Mouse (Mus musculus) heart, adult 8-10 months (tissue): Measurements from ENCODE around the gene Icam2. TPM values are rescaled to one million over a fixed set of nuclear protein-coding genes. Genes with fewer than 3 reads are reported as not detected.
A peak's percentile ranks its signal among the peaks of the same experiment; 100 is the strongest.

Experiments used
- DNase-seq: peaks from one replicate; pipeline ENCODE4 v3.0.0; 2022; ENCODE audit warnings: low spot score
- total RNA-seq, 4 experiments: library from RNA; stranded (reverse); gene quantifications; 2 replicates each; pipeline ENCODE4 v1.2.4; 2022

The Icam2 gene
- total RNA-seq, 4 experiments from 2014 or later, result 15.6 to 28.2 (median 21.5) TPM

GRCm38 (mm10) chr11:106391546-106392188 is 3.8 kb upstream of the Icam2 start:
- peak; percentile 81 for DNase-seq

GRCm38 (mm10) chr11:106390757-106391156 is 2.9 kb upstream of the Icam2 start:
- no peak for DNase-seq

- DNase-seq, result peak; percentile 28
Measured at GRCm38 (mm10) chr11:106389611-106390010, 1.7 kb upstream of the Icam2 start.

GRCm38 (mm10) chr11:106387020-106387419 is 855 bp downstream of the Icam2 start:
- DNase-seq, result no peak

DNA sequence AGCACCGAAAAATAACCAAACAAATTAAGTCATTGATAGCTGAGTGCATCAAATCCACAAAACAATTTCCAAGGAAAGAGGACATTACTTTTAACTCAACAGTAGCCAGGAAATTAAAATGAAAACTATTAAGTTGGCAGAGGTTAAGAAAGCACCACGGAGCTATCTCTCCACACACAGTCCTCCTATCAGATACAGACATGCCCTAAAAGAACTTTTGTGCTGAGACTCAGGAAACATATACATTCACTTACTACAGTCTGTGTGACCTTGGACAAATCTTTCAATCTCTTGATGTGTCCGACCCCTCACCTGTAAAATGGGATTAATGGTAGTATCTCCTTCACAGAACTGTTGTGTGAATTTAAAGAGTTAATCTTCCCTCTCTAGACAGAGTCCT is 1.5 kb downstream of the Icam2 start:
- no peak for DNase-seq

GRCm38 (mm10) chr11:106383051-106383790 is 4.7 kb downstream of the Icam2 start:
- peak; percentile 30 for DNase-seq

DNA sequence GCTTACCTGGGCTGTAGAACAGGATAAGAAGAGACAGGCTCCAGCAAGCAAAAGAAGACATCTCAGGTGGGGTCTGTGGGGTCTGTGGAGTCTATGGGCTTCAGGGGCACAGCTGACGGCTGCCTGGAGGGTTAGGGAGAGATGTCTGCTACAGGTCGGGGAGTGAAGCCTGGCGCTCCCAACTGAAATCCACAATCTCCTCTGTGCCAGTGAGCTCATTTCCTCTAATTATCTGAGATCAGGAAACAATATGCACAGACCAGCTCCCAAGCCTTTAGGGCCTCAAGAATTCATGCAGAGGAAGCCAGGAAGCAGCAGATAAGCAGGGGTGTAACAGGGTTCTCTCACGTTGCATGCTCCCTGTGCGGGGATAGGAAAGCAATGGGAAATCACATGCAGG is 5.5 kb downstream of the Icam2 start:
- DNase-seq, result peak; percentile 80

DNA sequence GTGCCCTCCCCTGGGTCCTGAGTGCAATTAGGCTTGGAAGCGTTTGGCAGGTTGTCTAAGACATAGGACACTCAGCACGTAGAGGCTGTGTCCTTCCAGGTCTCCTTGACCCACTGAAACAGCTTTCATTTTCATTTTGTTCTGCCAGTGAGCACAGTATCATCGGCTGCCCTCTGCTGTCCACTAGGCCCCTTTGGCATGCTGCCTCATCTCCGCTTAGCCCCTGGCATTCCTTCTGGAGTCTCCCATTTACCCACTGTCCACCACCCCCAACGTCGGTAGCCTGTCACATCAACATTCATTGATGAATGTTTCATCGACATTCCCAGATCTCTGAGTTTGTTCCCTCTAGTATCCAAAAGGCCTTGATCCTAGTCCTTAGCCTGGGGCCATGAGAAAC is 6.0 kb downstream of the Icam2 start:
- DNase-seq, result peak; percentile 62

- DNase-seq, result no peak
Measured at GRCm38 (mm10) chr11:106381011-106381410, 6.9 kb downstream of the Icam2 start.

- no peak for DNase-seq
Measured at GRCm38 (mm10) chr11:106374979-106375378, 12.9 kb downstream of the Icam2 start.

DNA sequence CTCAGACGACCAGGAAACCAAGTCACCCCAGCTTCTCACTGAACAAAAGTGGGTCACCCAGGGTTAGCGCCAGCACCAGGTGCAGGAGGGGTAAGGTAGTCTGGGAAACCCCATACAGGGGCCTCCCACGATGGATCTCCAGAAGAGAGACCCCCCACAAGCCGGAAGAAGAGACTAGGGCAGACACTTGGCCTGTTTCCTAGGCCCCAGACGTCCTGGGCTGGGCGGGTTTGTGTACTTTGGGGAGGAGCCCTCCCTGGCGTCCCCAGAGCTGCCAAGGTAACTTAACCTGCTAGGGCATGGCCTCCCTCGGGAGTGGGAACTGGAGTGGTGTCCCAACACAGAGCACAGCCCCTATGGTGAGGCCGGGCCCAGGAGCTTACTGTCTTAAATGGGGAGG is 13.3 kb downstream of the Icam2 start:
- no peak for DNase-seq

- DNase-seq, result no peak
Measured at GRCm38 (mm10) chr11:106373998-106374397, 13.9 kb downstream of the Icam2 start.

DNA sequence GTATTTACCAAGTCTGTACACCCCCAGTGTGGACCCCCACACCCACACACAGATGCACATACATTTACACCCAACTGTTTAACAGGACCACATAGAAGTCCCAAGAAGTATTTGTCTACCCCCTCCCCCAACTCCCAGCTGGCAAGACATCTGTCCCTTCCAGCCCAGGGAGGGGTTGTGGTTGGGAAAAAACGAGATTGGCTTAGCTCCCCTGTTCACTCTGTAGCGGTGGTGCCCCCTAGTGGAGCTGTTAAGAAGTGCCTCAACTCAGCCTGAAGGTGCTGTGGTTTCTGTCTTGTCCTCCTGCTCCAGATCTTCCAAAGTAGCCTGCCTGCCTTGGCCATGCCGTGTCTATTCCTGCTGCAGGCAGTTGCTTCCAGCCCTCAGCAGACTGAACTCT is 21.6 kb downstream of the Icam2 start:
- peak; percentile 73 for DNase-seq

DNA sequence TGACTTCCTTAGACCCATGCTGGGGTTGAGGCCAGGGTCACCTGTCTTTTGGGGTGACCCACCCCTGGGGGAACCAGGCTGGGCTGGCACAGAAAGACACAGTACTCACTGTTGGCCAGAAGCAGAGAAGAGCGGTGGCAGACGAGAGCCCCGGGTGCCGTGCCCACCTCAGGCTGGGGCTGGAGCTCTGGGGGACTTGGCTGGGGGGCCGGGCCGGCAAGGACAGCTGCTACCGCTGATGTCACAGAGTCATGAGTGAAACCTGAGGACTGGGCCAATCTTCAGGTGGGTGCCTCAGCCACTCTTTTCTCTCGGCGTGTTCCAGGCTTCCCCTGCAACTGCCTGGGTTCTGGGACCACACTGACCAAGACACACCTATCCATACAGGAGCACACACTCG is 22.5 kb downstream of the Icam2 start, which contains the start of gene Prr29:
TSS of gene Prr29 (plus strand) at position 107 of the 400 bp plus-strand sequence.
- no peak for DNase-seq

DNA sequence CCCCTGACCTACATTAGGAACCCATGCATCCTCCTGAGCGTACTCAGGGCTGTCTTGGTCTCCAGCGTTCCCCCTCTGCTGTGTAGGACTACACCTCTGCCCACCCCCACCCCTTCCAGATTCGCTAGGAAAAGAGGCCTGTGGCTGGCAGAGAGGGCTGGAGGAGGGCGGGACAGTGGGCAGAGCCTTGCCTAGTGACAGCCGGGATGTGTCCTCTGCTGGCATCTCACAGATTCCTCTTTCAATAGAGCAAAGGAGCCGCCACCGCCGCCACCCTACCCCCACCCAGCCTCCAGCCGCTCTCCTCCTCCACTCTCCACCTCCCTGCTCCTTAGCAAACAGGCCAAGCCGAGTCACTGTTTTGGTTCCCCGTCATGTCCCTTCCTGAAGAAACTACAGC is 23.2 kb downstream of the Icam2 start:
- no peak for DNase-seq

GRCm38 (mm10) chr11:106359350-106359749 is 28.5 kb downstream of the Icam2 start:
- DNase-seq, result no peak

DNA sequence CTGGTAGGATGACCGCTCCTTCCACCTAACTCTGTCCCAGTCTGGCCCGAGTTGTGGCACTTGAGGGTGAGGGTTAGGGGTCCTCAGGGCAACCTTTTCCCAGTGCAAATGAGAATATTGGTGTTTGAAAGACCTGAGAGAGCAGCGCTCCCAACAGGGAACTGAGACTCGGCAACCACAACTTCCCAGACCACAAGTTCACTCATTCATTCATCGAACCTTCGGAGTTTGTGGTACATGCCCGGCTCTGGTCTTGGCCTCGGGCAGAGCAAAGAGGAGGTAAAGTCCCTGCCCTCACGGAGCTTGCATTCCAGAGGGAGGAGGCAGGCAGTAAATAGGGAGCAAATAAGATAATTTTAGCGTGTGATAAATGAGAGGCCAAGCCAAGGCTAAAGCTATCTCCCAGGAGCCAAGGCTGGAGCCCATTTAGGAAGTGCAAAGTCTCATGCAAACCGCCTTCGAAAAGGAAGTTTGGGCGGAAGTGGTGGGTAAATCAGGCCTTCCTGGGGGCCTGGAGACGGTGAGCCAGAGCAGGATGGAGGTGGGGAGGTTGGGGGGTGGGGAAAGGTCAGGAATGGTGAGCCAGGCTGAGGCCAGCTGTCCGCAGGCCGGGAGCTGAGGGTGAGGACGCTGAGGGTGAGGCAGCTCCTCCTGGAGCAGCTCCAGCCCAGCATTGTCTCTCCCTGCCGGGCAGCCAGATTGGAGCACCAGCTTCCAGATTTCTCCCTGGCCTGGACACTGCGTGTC is 32.3 kb downstream of the Icam2 start:
- DNase-seq, result no peak

- no peak for DNase-seq
Measured at GRCm38 (mm10) chr11:106354181-106354580, 33.7 kb downstream of the Icam2 start.

GRCm38 (mm10) chr11:106353188-106353587 is 34.7 kb downstream of the Icam2 start, which contains the start of gene Scn4a:
Gene Scn4a (minus strand): TSS chr11:106353288.
- no peak for DNase-seq

- DNase-seq, result no peak
Measured at GRCm38 (mm10) chr11:106351941-106352340, 35.9 kb downstream of the Icam2 start.

DNA sequence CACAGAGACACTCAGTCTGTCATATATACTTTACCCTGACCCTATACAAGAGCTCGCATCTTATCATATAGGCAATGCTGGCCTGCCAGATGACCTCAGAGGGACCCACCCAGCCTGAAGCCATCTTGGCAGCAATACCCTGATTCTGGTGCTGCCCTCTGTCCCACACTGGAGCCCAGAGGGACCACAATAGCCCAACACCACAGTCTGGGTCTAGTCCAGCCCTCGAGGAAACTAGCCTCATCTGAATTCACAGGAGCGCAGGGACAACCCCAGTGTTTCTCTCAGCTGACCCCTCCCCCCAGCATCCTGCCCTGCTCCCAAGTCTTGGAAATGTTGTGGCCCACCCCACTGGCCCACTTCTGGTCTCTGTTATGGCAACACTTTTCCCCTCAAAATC is 36.6 kb downstream of the Icam2 start:
- no peak for DNase-seq

DNA sequence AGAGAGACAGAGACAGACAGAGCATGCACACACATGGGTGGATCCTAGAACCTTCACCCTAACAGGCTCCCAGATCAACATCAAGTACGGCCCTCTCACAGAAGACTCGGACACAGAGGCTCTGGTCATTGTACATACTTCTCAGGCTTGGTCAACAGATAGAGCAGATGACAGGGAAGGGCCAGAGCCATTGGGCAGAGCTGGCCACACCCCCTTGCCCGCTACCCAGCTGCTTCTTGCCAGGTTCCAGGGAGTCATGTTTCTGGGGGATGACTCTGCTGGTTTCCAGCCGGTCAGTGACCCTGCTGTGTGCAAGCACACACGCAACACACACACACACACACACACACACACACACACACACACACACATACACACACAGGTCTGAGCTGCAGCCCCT is 37.0 kb downstream of the Icam2 start:
- no peak for DNase-seq
